Comparison of ENCODE assay signal across 11 mouse cellular contexts in the genomic region with DNA sequence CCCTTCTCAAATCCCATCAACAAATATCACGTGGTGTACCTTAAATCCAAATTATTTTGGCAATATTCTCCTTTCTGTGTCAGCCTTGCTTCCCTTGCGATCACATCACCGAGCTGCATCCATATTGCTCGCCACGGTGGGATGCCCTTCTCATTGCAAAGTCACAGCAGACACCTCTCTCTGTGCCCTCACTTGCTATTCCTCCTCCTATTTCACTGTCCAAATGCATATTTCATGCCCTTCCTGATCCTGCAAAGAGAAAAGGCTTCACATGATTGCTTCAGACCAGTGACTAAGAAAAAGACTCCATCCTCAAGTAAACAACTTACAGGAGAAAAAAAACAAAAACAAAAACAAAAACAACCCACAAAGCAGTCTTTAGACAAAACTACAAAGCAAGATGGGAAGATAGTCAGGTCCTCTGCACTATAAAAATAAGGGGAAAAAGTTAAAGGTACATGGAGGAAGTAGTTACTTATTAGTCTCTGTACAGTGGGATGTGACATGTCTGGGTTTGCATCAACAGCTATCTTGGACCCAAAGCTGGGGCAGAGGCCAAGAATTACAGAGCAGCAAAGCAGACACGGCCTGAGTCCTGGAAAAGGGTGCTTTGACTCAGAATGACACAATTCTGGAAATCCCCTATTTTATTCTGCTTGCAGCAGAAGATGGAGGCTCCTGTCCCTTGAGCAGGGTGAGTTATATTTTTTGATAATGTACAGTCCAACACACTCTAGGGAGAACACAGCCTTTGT.
A peak's percentile ranks its signal among the peaks of the same experiment; 100 is the strongest.
DNase-seq lines count a peak whose midpoint lies in the region; ATAC-seq and TF ChIP-seq lines count a peak whose summit lies in the region.
"Had no signal": no experiment of that assay in that cellular context is flagged by ENCODE, and none has a peak within 500 bp of the region (broad histone marks: within the 10 kb centered on the region; RNA-seq: fewer than 3 reads in every experiment).

No protein-coding gene starts in this region.

- no peak overlapping the region for H3K4me3 ChIP-seq in heart, embryonic 10.5 days
- no peak overlapping the region for H3K4me3 ChIP-seq in layer of hippocampus, adult 2 months
- no peak overlapping the region for H3K4me3 ChIP-seq in CH12.LX (replicated peaks in 1 of 3; ENCODE audit: low read depth in 2 of 3, low read length in 2 of 3, poor library complexity in 1 of 3)
- H3K4me3 ChIP-seq in heart, embryonic 16.5 days (ENCODE audit: low read length) = no peak overlapping the region
- no peak overlapping the region for H3K4me3 ChIP-seq in forebrain, embryonic 13.5 days
- H3K4me3 ChIP-seq: limb, embryonic 10.5 days had no signal

- no peak for TF ChIP-seq RAD21 in CH12.LX (IDR thresholded peaks at IDR 0.05; ENCODE audit: low read depth, low read length)

- H3K79me2 ChIP-seq in CH12.LX (replicated peaks; ENCODE audit: control insufficient read depth, extremely low read depth, insufficient read depth, poor library complexity, severe bottlenecking) = no peaks in the 10 kb centered on the region

- H3K36me3 ChIP-seq in heart, embryonic 10.5 days = no peaks in the 10 kb centered on the region
- no peaks in the 10 kb centered on the region for H3K36me3 ChIP-seq in CH12.LX (replicated peaks in 1 of 2; ENCODE audit: control insufficient read depth in 1 of 2, insufficient read depth in 1 of 2, low read length in 1 of 2)
- no peaks in the 10 kb centered on the region for H3K36me3 ChIP-seq in heart, embryonic 16.5 days (ENCODE audit: control insufficient read depth, insufficient read depth)
- H3K36me3 ChIP-seq in forebrain, embryonic 13.5 days (ENCODE audit: poor library complexity, severe bottlenecking) = no peaks in the 10 kb centered on the region
- H3K36me3 ChIP-seq: limb, embryonic 10.5 days had no signal

- no peak overlapping the region for H3K9ac ChIP-seq in CH12.LX (ENCODE audit: insufficient read depth, low read depth)
- H3K9ac ChIP-seq in heart, embryonic 16.5 days (ENCODE audit: low read length) = no peak overlapping the region
- H3K9ac ChIP-seq in forebrain, embryonic 13.5 days = no peak overlapping the region
- H3K9ac ChIP-seq: liver, postnatal 0 days had no signal

- H3K27me3 ChIP-seq in heart, embryonic 10.5 days (ENCODE audit: insufficient read depth, poor library complexity, severe bottlenecking) = no peaks in the 10 kb centered on the region
- H3K27me3 ChIP-seq in CH12.LX (replicated peaks) = no peaks in the 10 kb centered on the region
- H3K27me3 ChIP-seq in heart, embryonic 16.5 days (ENCODE audit: control insufficient read depth, insufficient read depth, low read length) = no peaks in the 10 kb centered on the region
- H3K27me3 ChIP-seq in forebrain, embryonic 13.5 days = no peaks in the 10 kb centered on the region

- no peaks in the 10 kb centered on the region for H3K9me3 ChIP-seq in heart, embryonic 10.5 days
- H3K9me3 ChIP-seq in CH12.LX (replicated peaks; ENCODE audit: low read length) = no peaks in the 10 kb centered on the region
- no peaks in the 10 kb centered on the region for H3K9me3 ChIP-seq in heart, embryonic 16.5 days (replicated peaks; ENCODE audit: control insufficient read depth, low read length)
- H3K9me3 ChIP-seq in forebrain, embryonic 13.5 days (replicated peaks) = 0 out of 2 replicates have a peak, but pooled peaks cover 3% of the 10 kb centered on the region
- H3K9me3 ChIP-seq: limb, embryonic 10.5 days had no signal

- TF ChIP-seq CTCF in layer of hippocampus, adult 2 months (conservative IDR thresholded peaks at IDR 0.05) = no peak
- TF ChIP-seq CTCF in CH12.LX (conservative IDR thresholded peaks at IDR 0.05 in 1 of 2, IDR thresholded peaks at IDR 0.05 in 1 of 2; ENCODE audit: low read depth in 2 of 2, low read length in 2 of 2) = no peak

- H3K4me1 ChIP-seq in heart, embryonic 10.5 days = no peaks in the 10 kb centered on the region
- H3K4me1 ChIP-seq in CH12.LX (ENCODE audit: control insufficient read depth in 1 of 2, insufficient read depth in 2 of 2) = peaks cover 0 to 24% of the 10 kb centered on the region in 2 experiments; a peak in 2 of 4 replicates
- H3K4me1 ChIP-seq in heart, embryonic 16.5 days (ENCODE audit: control insufficient read depth, insufficient read depth, low read length) = peaks cover 2% of the 10 kb centered on the region; the same call in 1 of the 2 replicates
- H3K4me1 ChIP-seq in forebrain, embryonic 13.5 days = no peaks in the 10 kb centered on the region
- H3K4me1 ChIP-seq: limb, embryonic 10.5 days had no signal

- in situ Hi-C loops in CH12.LX (cut with MboI; ENCODE audit: low pct_ligation_motif_present, low pct_unique_long_range_greater_than_20kb, low sequenced_read_pairs) = no loop called here

- dilution Hi-C loops in CH12.LX (cut with MboI; ENCODE audit: extremely low pct_ligation_motif_present, extremely low pct_unique_long_range_greater_than_20kb, low sequenced_read_pairs) = no loop called here

- 80% methylated on average over 6 of the region's 6 CpGs for WGBS in heart, embryonic 10.5 days
- 77% methylated on average over 6 of the region's 6 CpGs for WGBS in heart, embryonic 16.5 days
- WGBS in forebrain, embryonic 13.5 days = 74% methylated on average over 6 of the region's 6 CpGs

- ATAC-seq in heart, embryonic 16.5 days (replicated peaks; ENCODE audit: extremely low read depth, insufficient read depth, low FRiP score) = 0 out of 2 replicates have a peak, but pooled peaks have one; percentile 10
- no peak for ATAC-seq in forebrain, embryonic 13.5 days
- ATAC-seq: liver, postnatal 0 days had no signal

- DNase-seq in heart, adult 11 months = peak; percentile 91
- no peak for DNase-seq in heart, embryonic 10.5 days (ENCODE audit: low spot score)
- no peak for DNase-seq in layer of hippocampus, adult 2 months (ENCODE audit: low spot score in 2 of 2)
- DNase-seq in layer of hippocampus, adult 8-10 months (ENCODE audit: low spot score in 2 of 2) = no peak
- peak; percentile 65 for DNase-seq in CH12.LX (ENCODE audit: extremely low read depth)
- DNase-seq in right cerebral cortex, adult 18-20 months = no peak
- DNase-seq: liver, postnatal 0 days; thymus, postnatal 36 days had no signal

- no peak overlapping the region for H3K27ac ChIP-seq in heart, embryonic 10.5 days
- H3K27ac ChIP-seq in layer of hippocampus, adult 2 months = peak overlapping the region; percentile 21; the same call in 1 of the 2 replicates
- no peak overlapping the region for H3K27ac ChIP-seq in CH12.LX (ENCODE audit: insufficient read depth, low read depth)
- H3K27ac ChIP-seq in heart, embryonic 16.5 days (ENCODE audit: low read length) = no peak overlapping the region
- no peak overlapping the region for H3K27ac ChIP-seq in forebrain, embryonic 13.5 days
- H3K27ac ChIP-seq: limb, embryonic 10.5 days had no signal

- TF ChIP-seq POLR2A in CH12.LX (IDR thresholded peaks at IDR 0.05; ENCODE audit: low read depth, low read length) = no peak

- H3K4me2 ChIP-seq in CH12.LX (ENCODE audit: insufficient read depth, low read depth, poor library complexity, severe bottlenecking) = no peak overlapping the region
- no peak overlapping the region for H3K4me2 ChIP-seq in heart, embryonic 16.5 days (ENCODE audit: low read depth, low read length)
- no peak overlapping the region for H3K4me2 ChIP-seq in forebrain, embryonic 13.5 days

- peak; percentile 40; the same call in 1 of the 2 replicates for TF ChIP-seq EP300 in CH12.LX (IDR thresholded peaks at IDR 0.05; ENCODE audit: low read length)

TF ChIP-seq in CH12.LX, 34 proteins besides CTCF, POLR2A, EP300 and RAD21:
- TF ChIP-seq IRF4 (IDR thresholded peaks at IDR 0.05; ENCODE audit: low read depth, low read length) = peak; percentile 56
- no peak for TF ChIP-seq POLR2AphosphoS2 (IDR thresholded peaks at IDR 0.05; ENCODE audit: low read depth, low read length)

Comparison
In these comparisons a context has a peak if more than half of its experiments do, and no peak if none do; other contexts are left out.
1. DNase-seq: peak in heart, adult 11 months (single experiment) and CH12.LX (single experiment); none in heart, embryonic 10.5 days (single experiment), layer of hippocampus, adult 2 months (0 of 2), layer of hippocampus, adult 8-10 months (0 of 2) and right cerebral cortex, adult 18-20 months (single experiment).